Mouse (Mus musculus) ovary, postnatal 10 days (tissue): Measurements from ENCODE around the gene Synj2.

Experiments
- DNase-seq: peaks from one replicate; pipeline ENCODE4 v3.0.0; 2022; ENCODE audit warnings: low spot score

Gene Synj2

GRCm38 (mm10) chr17:6036872-6037271 lies 95.8 kb downstream of the Synj2 start:
- no peak for DNase-seq

DNA sequence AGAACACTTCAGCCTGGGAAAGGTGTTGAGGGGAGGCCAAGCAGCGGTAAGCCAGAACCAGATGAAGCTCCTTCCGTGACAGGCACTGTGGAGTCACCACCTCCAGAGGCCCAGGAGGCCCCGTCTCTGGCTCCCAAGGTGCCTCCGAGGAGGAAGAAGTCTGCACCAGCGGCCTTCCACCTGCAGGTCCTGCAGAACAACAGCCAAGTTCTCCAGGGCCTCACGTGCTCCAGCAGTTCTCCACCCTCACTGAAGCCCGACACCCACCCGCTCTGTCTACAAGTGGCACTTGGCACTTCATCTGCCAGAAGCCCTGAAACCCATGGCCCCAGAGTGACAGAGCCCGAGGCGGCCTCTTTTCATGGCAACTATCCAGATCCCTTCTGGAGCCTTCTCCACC lies 96.4 kb downstream of the Synj2 start:
- DNase-seq: no peak

- no peak for DNase-seq
Measured at GRCm38 (mm10) chr17:6052801-6053200, 111.7 kb downstream of the Synj2 start.

GRCm38 (mm10) chr17:6054934-6055355 lies 113.9 kb downstream of the Synj2 start:
- DNase-seq: peak; percentile 10

GRCm38 (mm10) chr17:6062793-6063192 lies 121.7 kb downstream of the Synj2 start:
- no peak for DNase-seq

DNA sequence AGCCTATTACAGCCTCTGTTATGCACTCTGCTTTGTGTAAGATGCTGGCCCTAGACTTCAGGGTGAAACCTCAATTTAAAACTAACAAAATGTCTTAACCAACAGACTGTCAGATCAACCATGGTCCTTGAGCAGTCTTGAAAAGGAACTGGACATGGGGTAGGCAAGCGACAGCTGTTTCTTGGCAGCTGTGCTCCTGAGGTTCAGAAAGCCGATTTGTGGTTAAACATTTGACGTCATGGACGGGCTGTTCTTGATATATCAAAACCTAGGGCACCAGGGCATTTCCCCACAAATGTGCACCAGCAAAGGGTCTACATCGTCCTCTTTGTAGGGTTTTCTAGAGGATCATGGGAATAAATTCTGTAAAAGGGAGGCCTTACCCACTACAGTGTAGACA lies 122.5 kb downstream of the Synj2 start:
- DNase-seq: no peak

GRCm38 (mm10) chr17:6066021-6066420 lies 124.9 kb downstream of the Synj2 start:
- no peak for DNase-seq

DNA sequence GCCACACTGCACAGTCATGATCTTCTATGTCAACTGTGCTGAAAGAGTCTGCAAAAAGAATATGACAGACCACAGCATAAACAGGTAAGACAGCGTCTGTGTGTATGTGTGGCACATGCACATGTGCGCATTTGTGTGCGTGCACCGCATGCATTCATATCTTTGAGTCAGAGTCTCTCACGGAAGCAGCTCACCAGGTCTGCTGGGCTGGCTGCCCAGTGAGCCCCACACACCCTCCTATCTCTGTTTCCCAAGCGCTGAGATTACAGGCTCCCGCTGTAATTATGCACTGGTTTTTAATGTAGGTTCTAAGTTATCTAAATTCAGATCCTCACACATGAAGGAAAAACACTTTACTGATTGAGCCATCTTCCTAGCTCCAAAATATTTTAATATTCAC lies 126.5 kb downstream of the Synj2 start:
- no peak for DNase-seq

DNA sequence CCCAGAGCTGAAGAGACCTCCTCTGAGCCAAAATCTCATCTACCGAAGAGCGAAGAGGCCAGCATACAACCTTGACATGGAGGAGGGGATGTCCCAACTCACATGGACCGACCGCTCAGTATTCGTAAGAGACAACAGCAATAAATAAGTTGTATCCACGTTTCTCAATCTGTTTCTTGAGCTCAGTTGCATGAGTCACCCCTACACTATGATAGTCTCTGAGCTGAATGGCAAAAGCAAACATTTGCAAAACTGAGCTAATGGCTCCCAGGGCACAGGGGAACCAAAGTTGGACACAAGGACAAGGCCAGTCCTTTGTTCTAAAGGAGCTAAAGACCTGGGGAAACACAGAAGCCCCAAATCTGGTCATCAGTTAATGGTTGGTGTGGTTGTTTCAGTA lies 128.8 kb downstream of the Synj2 start:
- DNase-seq: no peak

GRCm38 (mm10) chr17:6073405-6073804 lies 132.3 kb downstream of the Synj2 start:
- DNase-seq: no peak

- DNase-seq: peak; percentile 97
Measured at GRCm38 (mm10) chr17:6079287-6080122, 138.4 kb downstream of the Synj2 start, which contains the start of the genes Serac1 and Gtf2h5. Gene Serac1 (minus strand): TSS chr17:6079741. Gene Gtf2h5 (plus strand): TSS chr17:6079786.

DNA sequence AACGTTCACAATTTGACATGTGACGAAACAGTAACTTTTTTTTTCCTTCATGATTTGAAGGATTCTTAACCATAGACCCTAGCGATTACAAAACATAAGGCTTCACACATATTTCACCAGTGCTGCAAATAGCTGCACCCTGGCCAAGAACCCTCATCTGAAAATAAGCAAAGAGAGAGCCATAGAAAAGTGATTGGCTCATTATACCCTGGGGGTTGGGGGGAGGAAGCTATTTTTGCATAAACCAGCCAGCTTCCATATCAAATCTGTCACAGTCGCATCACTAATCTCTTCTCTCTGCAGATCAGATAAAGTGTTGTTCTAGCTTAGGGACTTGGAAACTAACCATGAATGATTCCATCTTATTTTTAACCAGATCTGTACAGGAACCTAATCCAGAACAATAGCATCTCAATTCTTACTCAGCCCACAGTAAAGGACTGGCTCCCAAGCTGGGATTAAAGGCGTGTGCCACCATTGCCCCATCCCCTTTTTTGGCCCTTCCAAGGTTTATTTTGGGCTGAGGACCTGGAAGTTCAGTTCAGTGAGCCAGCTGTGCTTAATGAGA lies 142.3 kb downstream of the Synj2 start:
- no peak for DNase-seq

DNA sequence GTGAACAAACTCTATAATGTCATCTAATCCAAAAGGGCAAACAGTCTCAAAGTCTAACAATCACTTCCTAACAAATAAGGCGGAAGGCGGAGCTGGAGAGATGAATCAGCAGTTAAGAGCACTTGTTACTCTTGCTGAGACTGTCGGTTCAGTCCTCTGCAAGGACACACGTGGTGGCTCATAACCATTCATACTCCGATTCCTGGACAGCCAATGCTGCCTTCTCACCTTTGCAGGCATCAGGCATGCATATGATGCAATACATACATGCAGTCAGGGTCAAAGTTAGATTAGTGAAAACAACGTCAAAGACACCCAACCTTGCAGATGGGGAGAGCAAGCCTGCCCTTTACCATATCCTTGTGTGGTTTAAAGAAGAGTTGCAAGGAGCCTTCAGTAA lies 150.5 kb downstream of the Synj2 start:
- no peak for DNase-seq
